Mouse (Mus musculus) mouse embryonic stem cell (cell line): ENCODE data around the gene Olfr777.
"Not testable (repeated sequence)": the region's sequence is repeated elsewhere in the genome, so short reads cannot be mapped to it uniquely, and the experiment has no call there.

ENCODE experiments used
- in situ Hi-C, 2 experiments: fragments of 300-500 bp; cut with MboI; formaldehyde crosslinking; loops; 1 replicate in 1 of 2; 3 replicates in 1 of 2; pipeline ENCODE4 v1.14.3; 2019 to 2020; ENCODE audit warnings: low sequenced_read_pairs in 2 of 2, low pct_unique_long_range_greater_than_20kb in 1 of 2, mixed read lengths in 1 of 2; ENCODE audit not compliant: unreplicated experiment in 1 of 2

Olfr777 gene

GRCm38 (mm10) chr10:129271081-129271535 is at the start of gene Olfr777:
TSS of gene Olfr777 (minus strand) at chr10:129271485.
- in situ Hi-C loops: no loop called here

- in situ Hi-C loops: no loop called here
These were observed 46.5 kb upstream of the Olfr777 start, which contains the start of gene Olfr780 for GRCm38 (mm10) chr10:129317817-129318216. TSS of gene Olfr780 (plus strand) at chr10:129318117.

- in situ Hi-C loops: not testable (repeated sequence)
These were observed 42.2 kb upstream of the Olfr777 start for GRCm38 (mm10) chr10:129313521-129313920.

- in situ Hi-C loops: not testable (repeated sequence)
These were observed 41.7 kb upstream of the Olfr777 start for GRCm38 (mm10) chr10:129312973-129313372.

GRCm38 (mm10) chr10:129258827-129259226 is 12.5 kb downstream of the Olfr777 start, which contains the start of gene Olfr776:
TSS of gene Olfr776 (plus strand) at chr10:129259127.
- in situ Hi-C loops: no loop called here

GRCm38 (mm10) chr10:129248112-129248511 is 23.2 kb downstream of the Olfr777 start, which contains the start of gene Olfr775:
TSS of gene Olfr775 (plus strand) at chr10:129248412.
- in situ Hi-C loops: no loop called here

GRCm38 (mm10) chr10:129235904-129236303 is 35.4 kb downstream of the Olfr777 start, which contains the start of gene Olfr774:
TSS of gene Olfr774 (plus strand) at chr10:129236204.
- in situ Hi-C loops: no loop called here

GRCm38 (mm10) chr10:129230737-129231136 is 40.5 kb downstream of the Olfr777 start:
- in situ Hi-C loops: no loop called here
